ENCODE assay signal across 1 mouse cellular context in the genomic region with DNA sequence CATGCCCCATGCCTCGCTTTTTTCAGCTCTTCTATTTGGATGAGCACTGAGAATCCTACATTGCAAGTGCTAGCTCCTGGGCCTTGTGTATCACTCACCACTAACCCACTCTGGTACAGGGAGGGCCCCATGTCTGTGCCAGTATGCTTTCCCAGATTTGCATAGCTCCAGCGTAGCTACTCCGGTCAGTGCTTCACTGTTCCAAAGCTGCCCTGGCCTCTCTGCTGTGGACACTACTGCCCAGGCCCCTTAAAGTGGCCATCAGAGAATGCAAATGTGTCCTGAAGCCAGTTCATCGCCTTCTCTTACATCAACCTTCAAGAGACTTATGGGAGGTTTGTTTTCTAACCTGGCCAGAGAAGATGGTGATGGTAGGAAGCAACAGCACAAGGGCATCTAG.
A peak's percentile ranks its signal among the peaks of the same experiment; 100 is the strongest.
TF ChIP-seq lines count a peak whose summit lies in the region.

No protein-coding gene starts in this region.

TF ChIP-seq in CH12.LX, 34 proteins besides CTCF, POLR2A, EP300 and RAD21 (continued from another document):
- TF ChIP-seq NRF1 (IDR thresholded peaks at IDR 0.05; ENCODE audit: low read depth, low read length), result no peak
- no peak for TF ChIP-seq RCOR1 (conservative IDR thresholded peaks at IDR 0.05; ENCODE audit: low read depth, low read length)
- TF ChIP-seq MXI1 (IDR thresholded peaks at IDR 0.05; ENCODE audit: low read depth, low read length), result peak; percentile 52
- no peak for TF ChIP-seq PAX5 (IDR thresholded peaks at IDR 0.05; ENCODE audit: low read length)
- peak; percentile 43 for TF ChIP-seq IRF4 (IDR thresholded peaks at IDR 0.05; ENCODE audit: low read depth, low read length)
- peak; percentile 63; the same call in 1 of the 2 replicates for TF ChIP-seq TCF12 (IDR thresholded peaks at IDR 0.05; ENCODE audit: low read depth, low read length)
- no peak for TF ChIP-seq USF1 (IDR thresholded peaks at IDR 0.05; ENCODE audit: low read depth, low read length)
- 0 out of 2 replicates have a peak, but pooled peaks have one; percentile 45 for TF ChIP-seq MEF2A (IDR thresholded peaks at IDR 0.05; ENCODE audit: borderline replicate concordance, low read depth, low read length)
- TF ChIP-seq CHD1 (IDR thresholded peaks at IDR 0.05; ENCODE audit: low read depth, low read length), result 0 out of 2 replicates have a peak, but pooled peaks have one; percentile 15
- TF ChIP-seq BHLHE40 (IDR thresholded peaks at IDR 0.05; ENCODE audit: low read depth, low read length), result 0 out of 2 replicates have a peak, but pooled peaks have one; percentile 21
- TF ChIP-seq POLR2AphosphoS2 (IDR thresholded peaks at IDR 0.05; ENCODE audit: low read depth, low read length), result no peak
- TF ChIP-seq ELF1 (IDR thresholded peaks at IDR 0.05; ENCODE audit: low read depth, low read length), result no peak
- TF ChIP-seq UBTF (IDR thresholded peaks at IDR 0.05; ENCODE audit: low read depth, low read length), result no peak
- TF ChIP-seq USF2 (conservative IDR thresholded peaks at IDR 0.05; ENCODE audit: low read depth, low read length), result no peak
